Comparison of ENCODE assay signal across 15 mouse cellular contexts in the genomic region with DNA sequence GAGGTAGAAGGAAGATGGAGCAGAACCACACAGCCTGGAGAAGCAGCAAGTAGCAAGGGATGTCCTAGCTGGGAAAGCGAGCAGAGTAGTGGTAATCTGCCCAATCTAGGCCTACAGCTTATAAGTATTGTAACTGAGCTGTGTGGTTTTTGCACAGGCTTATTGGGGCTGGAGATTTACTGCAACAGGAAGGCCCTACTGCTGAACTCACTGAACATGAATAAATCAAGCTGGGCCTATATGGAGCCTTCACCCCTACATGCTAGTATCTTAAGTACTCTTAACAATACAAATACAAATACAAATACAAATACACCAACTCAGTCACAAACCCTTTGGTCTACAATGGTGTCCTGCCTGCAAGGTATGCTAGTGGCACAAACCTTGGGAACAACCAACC.
"Had no signal": no experiment of that assay in that cellular context is flagged by ENCODE, and none has a peak within 500 bp of the region (broad histone marks: within the 10 kb centered on the region; RNA-seq: fewer than 3 reads in every experiment).

No protein-coding gene starts in this region.

- H3K27ac ChIP-seq: neural tube, embryonic 15.5 days; stomach, embryonic 15.5 days; stomach, postnatal 0 days had no signal

- H3K4me3 ChIP-seq: neural tube, embryonic 15.5 days; stomach, embryonic 15.5 days had no signal

- H3K4me2 ChIP-seq: neural tube, embryonic 15.5 days; stomach, embryonic 15.5 days had no signal

- H3K9me3 ChIP-seq: neural tube, embryonic 15.5 days; stomach, embryonic 15.5 days had no signal

- H3K27me3 ChIP-seq: neural tube, embryonic 15.5 days; stomach, embryonic 15.5 days had no signal

- DNase-seq: retina, postnatal 1 day; right cerebral cortex, adult 18-20 months; right cerebral cortex, postnatal 14 days; right cerebral cortex, postnatal 25 days; right cerebral cortex, postnatal 4 days; spleen, adult 18-20 months; thymus, adult 18-20 months; thymus, adult 2 months; thymus, postnatal 14 days; thymus, postnatal 25 days; thymus, postnatal 36 days; thymus, postnatal 4 days had no signal

- H3K9ac ChIP-seq: neural tube, embryonic 15.5 days; stomach, embryonic 15.5 days had no signal

- H3K36me3 ChIP-seq: neural tube, embryonic 15.5 days; stomach, embryonic 15.5 days had no signal
